Mouse (Mus musculus) midbrain, embryonic 15.5 days (tissue): ENCODE measurements around the gene Slc22a14. TPM values are rescaled to one million over a fixed set of nuclear protein-coding genes. Genes with fewer than 3 reads are reported as not detected.

Experiments used
- ATAC-seq: fragments of 200-750 bp; cut with Nextera tagmentation; replicated peaks from 2 replicates; pipeline ENCODE4 v1.8.0; 2017; ENCODE audit warnings: moderate TSS enrichment
- H3K27ac ChIP-seq: fragments of 300-500 bp; sonication (generic); 2 replicates; pipeline ENCODE4 v1.5.1; 2015; ENCODE audit warnings: mild to moderate bottlenecking, inconsistent platforms
- H3K27me3 ChIP-seq: fragments of 300-500 bp; sonication (generic); replicated peaks from 2 replicates; pipeline ENCODE4 v1.6.1; 2015; ENCODE audit warnings: inconsistent platforms
- H3K36me3 ChIP-seq: fragments of 300-500 bp; sonication (generic); replicated peaks from 2 replicates; pipeline ENCODE4 v1.6.1; 2015; ENCODE audit warnings: inconsistent platforms
- H3K4me1 ChIP-seq: fragments of 300-500 bp; sonication (generic); 2 replicates; pipeline ENCODE4 v1.6.1; 2015; ENCODE audit warnings: inconsistent platforms
- H3K4me2 ChIP-seq: fragments of 300-500 bp; sonication (generic); 2 replicates; pipeline ENCODE4 v1.6.1; 2015; ENCODE audit warnings: inconsistent platforms, mild to moderate bottlenecking, moderate library complexity
- H3K4me3 ChIP-seq: fragments of 300-500 bp; sonication (generic); 2 replicates; pipeline ENCODE4 v1.5.1; 2015; ENCODE audit warnings: mild to moderate bottlenecking, inconsistent platforms
- H3K9ac ChIP-seq: fragments of 300-500 bp; sonication (generic); 2 replicates; pipeline ENCODE4 v1.6.1; 2015; ENCODE audit warnings: mild to moderate bottlenecking, inconsistent platforms
- H3K9me3 ChIP-seq: fragments of 300-500 bp; sonication (generic); 2 replicates; pipeline ENCODE4 v1.6.1; 2016; ENCODE audit warnings: inconsistent platforms
- WGBS: fragments of 180-500 bp; shearing (Covaris S2); methylation state at CpG from one replicate; pipeline ENCODE4 v1.1.7; 2015; ENCODE audit warnings: mixed read lengths; 5-methylcytosine and 5-hydroxymethylcytosine counted together
- polyA plus RNA-seq: library from polyadenylated mRNA; unstranded; fragments of >200 nt; fragmentation: Nextera tagmentation; extraction: Ambion mirVana; gene quantifications from 2 replicates; pipeline ENCODE4 v1.2.1, GENCODE M21; 2015

The Slc22a14 gene
- polyA plus RNA-seq, 1 experiment from 2014 or later: not detected

DNA sequence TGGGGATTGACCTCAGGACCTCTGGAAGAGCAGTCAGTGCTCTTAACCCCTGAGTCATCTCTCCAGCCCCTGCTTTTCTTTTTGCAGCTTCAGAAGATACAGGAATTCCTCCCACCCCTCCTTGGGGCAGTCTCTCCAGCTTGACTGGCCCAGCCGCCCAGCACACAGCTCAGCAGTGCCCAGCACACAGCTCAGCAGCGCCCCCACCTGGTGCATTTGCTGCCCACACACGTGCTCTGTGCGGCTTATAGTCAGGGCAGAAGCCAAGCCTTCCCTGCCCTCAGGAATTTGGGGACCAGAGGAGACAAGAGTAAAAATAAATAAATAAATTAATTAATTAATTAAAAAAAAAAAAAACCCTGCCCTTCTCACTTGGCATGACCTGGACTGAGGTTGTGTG is 13.3 kb downstream of the Slc22a14 start:
- no peak overlapping the region for H3K27ac ChIP-seq
- 17% methylated on average over 4 of the region's 4 CpGs for WGBS
- no peaks in the 10 kb centered on the region for H3K27me3 ChIP-seq

DNA sequence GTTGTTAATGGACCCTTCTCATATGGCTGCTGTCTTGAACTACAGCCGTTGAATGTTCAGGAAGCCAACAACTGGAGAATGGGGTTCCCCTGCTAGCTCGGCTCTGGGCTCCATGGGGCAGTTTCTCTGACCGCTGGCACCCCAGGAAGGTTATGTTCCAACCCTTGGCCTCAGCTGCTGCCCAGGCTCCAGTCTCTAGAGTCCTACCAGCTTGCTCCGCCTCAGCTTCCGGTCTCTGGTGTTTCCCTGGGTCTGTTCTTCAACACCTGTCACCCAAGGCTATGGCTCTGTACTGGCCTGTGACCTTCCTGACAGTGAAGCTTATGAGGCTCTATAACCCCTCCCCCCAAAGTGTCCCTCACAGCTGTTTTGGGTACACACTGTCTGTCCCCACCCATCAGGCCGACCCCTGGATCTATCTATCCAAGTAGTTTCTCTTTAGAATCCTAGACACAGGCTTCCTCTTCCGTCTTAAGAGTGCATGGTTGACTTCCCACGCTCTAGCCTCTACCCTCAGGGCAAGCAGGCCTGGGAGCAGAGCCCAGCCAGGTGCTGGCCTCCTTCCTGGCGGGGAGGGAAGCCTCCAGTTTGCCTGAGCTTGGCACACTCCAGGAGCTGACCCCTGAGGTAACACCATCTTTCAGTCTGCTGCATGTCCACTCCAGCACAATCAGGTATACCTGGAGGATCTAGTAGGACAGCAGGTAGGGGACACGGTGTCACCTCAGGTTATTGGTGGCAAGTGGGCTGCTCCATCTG is 14.2 kb downstream of the Slc22a14 start:
- no peaks in the 10 kb centered on the region for H3K4me1 ChIP-seq
- ATAC-seq: no peak
- H3K9ac ChIP-seq: no peak overlapping the region
- no peaks in the 10 kb centered on the region for H3K27me3 ChIP-seq
- H3K36me3 ChIP-seq: peaks cover 19% of the 10 kb centered on the region
- H3K27ac ChIP-seq: no peak overlapping the region
- no peak overlapping the region for H3K4me3 ChIP-seq
- WGBS: 92% methylated on average over 10 of the region's 10 CpGs
- H3K9me3 ChIP-seq: no peaks in the 10 kb centered on the region
- no peak overlapping the region for H3K4me2 ChIP-seq

More for the DNA sequence above, 13.3 kb downstream of the Slc22a14 start:
- ATAC-seq: 0 out of 2 replicates have a peak, but pooled peaks have one; percentile 61
- peaks cover 14% of the 10 kb centered on the region for H3K36me3 ChIP-seq
- H3K4me3 ChIP-seq: no peak overlapping the region
- no peak overlapping the region for H3K9ac ChIP-seq
- H3K4me1 ChIP-seq: no peaks in the 10 kb centered on the region
- H3K9me3 ChIP-seq: no peaks in the 10 kb centered on the region
- H3K4me2 ChIP-seq: no peak overlapping the region

DNA sequence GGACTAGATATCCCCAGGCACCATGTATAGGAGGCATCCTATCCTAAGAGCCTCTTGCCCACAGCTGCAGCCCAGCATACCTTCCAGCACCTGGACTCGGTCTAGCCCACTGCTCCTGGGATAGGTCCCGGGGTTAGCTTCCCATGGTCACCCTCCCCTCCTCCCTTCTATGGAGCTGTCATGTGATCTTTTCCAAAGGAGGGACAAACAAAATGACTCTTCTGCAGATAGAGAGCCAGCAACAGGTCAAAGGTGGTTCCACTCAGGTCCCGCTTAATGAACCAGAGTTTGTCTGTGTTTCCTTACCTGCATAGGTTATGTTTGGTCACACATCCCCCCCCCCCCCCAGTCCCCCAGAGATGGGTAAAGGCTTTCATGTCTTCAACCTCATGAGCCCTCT is 14.8 kb downstream of the Slc22a14 start:
- no peak for ATAC-seq
- no peak overlapping the region for H3K9ac ChIP-seq
- peaks cover 23% of the 10 kb centered on the region for H3K36me3 ChIP-seq
- no peaks in the 10 kb centered on the region for H3K9me3 ChIP-seq
- no peak overlapping the region for H3K4me3 ChIP-seq
- no peaks in the 10 kb centered on the region for H3K4me1 ChIP-seq
- no peaks in the 10 kb centered on the region for H3K27me3 ChIP-seq
- 90% methylated on average over 3 of the region's 3 CpGs for WGBS
- H3K27ac ChIP-seq: no peak overlapping the region
- no peak overlapping the region for H3K4me2 ChIP-seq

DNA sequence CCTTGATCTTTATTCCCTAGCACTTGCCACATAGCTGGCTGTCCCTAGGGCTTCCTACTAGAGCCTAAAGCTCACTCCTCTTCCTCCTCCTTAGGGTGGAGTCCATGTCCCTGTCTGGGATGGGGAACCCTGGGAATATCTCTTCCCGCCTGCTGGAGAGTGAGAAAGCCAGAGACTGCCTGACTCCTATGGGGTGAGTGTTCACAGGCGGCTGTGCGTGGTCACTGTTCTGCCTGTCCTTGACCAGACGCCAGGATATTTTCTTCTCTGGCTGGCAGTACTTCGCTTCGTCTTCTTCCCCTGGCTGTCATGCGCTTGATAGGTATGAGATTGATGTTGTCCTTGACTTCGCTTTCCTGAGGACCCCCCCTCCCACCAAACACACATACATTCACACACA is 19.0 kb downstream of the Slc22a14 start:
- Histone ChIP-seq H3K9ac (no peak overlapping the region), H3K27me3 (no peaks in the 10 kb centered on the region), H3K4me1 (peaks cover 15% of the 10 kb centered on the region), H3K36me3 (peaks cover 36% of the 10 kb centered on the region), H3K4me2 (no peak overlapping the region), H3K4me3 (no peak overlapping the region), H3K27ac (no peak overlapping the region), H3K9me3 (no peaks in the 10 kb centered on the region)
- WGBS: 95% methylated on average over 8 of the region's 8 CpGs
- ATAC-seq: no peak

DNA sequence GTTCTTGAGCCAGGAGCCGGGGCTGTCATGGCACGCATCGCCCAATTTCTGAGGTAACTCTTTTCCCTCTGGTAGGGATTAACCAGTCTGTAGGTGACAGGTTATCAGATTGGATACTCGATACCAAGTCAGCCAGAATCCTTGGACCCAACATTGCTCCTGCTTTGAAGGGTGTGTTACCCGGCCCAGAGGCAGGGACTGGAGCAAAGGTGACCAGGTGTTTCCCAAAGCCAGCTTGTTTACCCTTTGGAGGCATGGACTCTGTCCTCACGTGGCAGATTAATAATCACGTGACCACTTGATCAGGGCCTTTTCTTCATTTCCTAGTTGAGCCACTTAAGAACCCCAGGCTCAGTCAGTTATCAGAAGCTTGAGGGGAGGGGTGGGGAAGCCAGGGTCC is 22.6 kb downstream of the Slc22a14 start:
- peak overlapping the region; percentile 94 for H3K4me3 ChIP-seq

DNA sequence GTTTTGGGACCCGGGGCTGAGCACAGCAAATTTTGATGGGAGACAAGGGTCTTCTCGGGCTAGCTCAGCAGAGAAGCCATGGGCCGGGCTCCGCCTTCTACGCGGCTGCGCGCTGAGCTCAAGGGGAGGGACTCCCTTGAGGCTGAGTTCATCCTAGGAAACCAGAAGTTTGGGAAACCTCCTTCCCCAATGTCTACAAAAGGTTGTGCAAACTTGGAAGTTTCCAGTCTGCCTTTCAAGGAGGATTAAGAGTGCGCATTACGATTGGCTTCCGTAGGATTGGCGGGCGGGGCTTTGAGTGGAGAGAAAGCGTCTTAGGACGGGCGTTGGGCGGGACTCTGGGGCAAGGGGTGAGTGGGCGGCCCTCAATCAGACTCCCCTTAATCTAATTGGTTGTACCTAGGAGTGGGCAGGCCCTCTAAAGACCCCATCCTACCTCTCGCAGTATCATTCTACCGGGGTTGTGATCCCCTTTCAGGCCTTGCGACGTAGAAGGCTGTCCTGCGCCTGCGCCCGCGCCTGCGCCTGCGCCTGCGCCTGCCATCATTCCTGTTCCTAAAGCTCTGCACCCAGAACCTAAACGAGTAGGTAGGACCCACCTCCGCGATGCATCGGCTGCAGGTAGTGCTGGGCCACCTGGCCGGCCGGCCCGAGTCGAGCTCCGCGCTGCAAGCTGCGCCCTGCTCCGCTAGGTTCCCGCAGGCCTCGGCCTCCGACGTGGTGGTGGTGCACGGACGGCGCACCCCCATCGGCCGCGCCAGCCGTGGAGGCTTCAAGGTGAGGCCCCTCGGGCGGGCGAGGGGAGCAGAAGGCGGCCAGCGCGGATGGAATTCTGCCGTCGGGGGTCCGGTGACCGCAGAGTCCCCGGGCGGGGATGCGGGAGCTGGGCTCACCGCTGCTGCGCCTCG is 24.2 kb downstream of the Slc22a14 start, which contains the start of gene Myd88:
TSS of gene Myd88 (minus strand) at position 503 of the 908 bp plus-strand sequence.
- ATAC-seq: peak; percentile 98

More for the DNA sequence above, 22.6 kb downstream of the Slc22a14 start:
- no peak for ATAC-seq
- peaks cover 32% of the 10 kb centered on the region for H3K4me1 ChIP-seq
- H3K9ac ChIP-seq: no peak overlapping the region
- WGBS: 93% methylated on average over 7 of the region's 7 CpGs
- peaks cover 9% of the 10 kb centered on the region for H3K27me3 ChIP-seq
- peak overlapping the region; percentile 86 for H3K4me2 ChIP-seq
- no peak overlapping the region for H3K27ac ChIP-seq
- no peaks in the 10 kb centered on the region for H3K9me3 ChIP-seq
- H3K36me3 ChIP-seq: peaks cover 22% of the 10 kb centered on the region

DNA sequence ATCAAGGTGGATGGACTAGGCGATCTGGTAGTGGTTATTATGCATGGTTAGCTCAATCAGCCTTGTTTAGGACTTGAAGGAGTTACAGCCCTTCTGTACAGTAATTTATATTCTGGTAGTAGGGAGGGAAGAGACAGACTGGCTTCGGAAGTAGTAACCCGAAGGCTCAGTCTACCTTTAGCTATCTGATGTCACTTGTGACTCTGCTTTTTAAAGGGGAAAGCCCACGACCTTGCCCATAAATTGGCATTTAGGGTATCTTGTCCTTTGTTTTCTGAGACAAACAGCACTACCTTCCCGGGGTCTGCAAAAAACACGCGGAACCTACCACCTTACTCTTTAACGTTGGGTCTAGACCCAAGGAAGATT is 25.2 kb downstream of the Slc22a14 start:
- Histone ChIP-seq H3K27me3 (peaks cover 9% of the 10 kb centered on the region), H3K4me3 (peak overlapping the region; percentile 94), H3K9me3 (no peaks in the 10 kb centered on the region), H3K4me1 (peaks cover 32% of the 10 kb centered on the region), H3K4me2 (peak overlapping the region; percentile 86), H3K9ac (peak overlapping the region; percentile 92), H3K27ac (peak overlapping the region; percentile 89), H3K36me3 (peaks cover 13% of the 10 kb centered on the region; the same call in 1 of the 2 replicates)
- WGBS: 4% methylated on average over 8 of the region's 8 CpGs
- ATAC-seq: no peak

More for the DNA sequence above, 24.2 kb downstream of the Slc22a14 start, which contains the start of gene Myd88:
- Histone ChIP-seq H3K4me2 (peak within 1 kb of the TSS; percentile 86), H3K9me3 (no peaks in the 10 kb centered on the region), H3K27ac (peak within 1 kb of the TSS; percentile 89), H3K4me3 (peak within 1 kb of the TSS; percentile 94), H3K27me3 (peaks cover 9% of the 10 kb centered on the region), H3K4me1 (peaks cover 32% of the 10 kb centered on the region), H3K9ac (peak within 1 kb of the TSS; percentile 92), H3K36me3 (peaks cover 17% of the 10 kb centered on the region; the same call in 1 of the 2 replicates)
- WGBS: under 1% methylated on average over 68 of the region's 68 CpGs

DNA sequence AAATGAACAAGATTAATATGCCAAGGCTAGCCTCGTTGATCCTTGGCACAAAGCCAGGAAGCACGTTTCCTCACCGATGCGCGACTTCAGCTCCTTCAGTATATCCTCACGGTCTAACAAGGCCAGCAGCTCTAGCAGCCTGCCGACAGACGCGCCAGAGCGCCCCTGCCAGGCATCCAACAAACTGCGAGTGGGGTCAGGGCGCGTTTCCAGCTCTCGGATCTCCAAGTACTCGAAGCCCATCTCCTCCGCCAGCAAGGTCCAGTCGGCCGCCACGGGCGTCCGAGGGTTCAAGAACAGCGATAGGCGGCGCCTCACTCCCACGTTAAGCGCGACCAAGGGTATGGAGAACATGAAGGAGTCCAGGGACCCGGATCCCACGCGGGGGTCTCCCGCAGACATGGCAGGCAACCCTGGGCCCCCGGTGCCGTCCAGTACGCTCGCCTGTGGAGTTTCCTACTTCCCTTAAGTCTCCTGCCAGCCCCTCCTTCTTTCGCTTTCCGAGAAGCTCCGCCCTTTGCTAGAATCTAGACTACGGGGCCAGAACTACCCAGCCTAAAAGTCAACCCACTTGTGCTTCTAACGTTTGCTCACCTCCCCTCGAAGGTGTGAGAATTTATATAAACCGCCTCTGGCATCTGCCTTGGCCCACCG is 25.7 kb downstream of the Slc22a14 start, which contains the start of gene Acaa1a:
TSS of gene Acaa1a (plus strand) at position 119 of the 654 bp plus-strand sequence.
- H3K9ac ChIP-seq: peak within 1 kb of the TSS; percentile 92
- H3K4me3 ChIP-seq: peak within 1 kb of the TSS; percentile 94
- H3K9me3 ChIP-seq: no peaks in the 10 kb centered on the region
- peak within 1 kb of the TSS; percentile 86 for H3K4me2 ChIP-seq
- peaks cover 9% of the 10 kb centered on the region for H3K27me3 ChIP-seq
- H3K27ac ChIP-seq: peak within 1 kb of the TSS; percentile 89
- peaks cover 13% of the 10 kb centered on the region; the same call in 1 of the 2 replicates for H3K36me3 ChIP-seq
- no peak for ATAC-seq
- H3K4me1 ChIP-seq: peaks cover 32% of the 10 kb centered on the region
- under 1% methylated on average over 43 of the region's 43 CpGs for WGBS

DNA sequence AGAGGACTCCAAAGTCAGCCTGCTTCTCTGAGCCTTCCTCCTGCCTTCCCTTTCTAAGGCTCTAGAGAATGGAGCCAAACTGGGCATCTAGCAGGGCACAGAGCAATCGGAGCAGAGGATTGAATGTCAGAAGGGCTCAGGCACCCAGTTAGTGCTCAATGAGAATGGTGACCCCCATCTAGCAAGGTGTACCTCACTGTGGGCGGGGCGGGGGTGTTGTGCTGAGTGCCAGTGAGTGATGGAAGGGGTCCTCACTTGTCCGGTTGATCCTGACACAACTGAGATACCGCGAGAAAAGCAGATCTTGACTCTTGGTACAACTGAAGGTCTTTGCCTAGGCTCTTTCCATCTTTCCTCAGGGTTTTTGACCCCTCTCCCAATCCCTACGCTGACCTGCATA is 26.2 kb downstream of the Slc22a14 start:
- H3K36me3 ChIP-seq: peaks cover 7% of the 10 kb centered on the region; the same call in 1 of the 2 replicates
- peaks cover 32% of the 10 kb centered on the region for H3K4me1 ChIP-seq
- peak overlapping the region; percentile 94 for H3K4me3 ChIP-seq
- no peak overlapping the region for H3K9ac ChIP-seq
- H3K4me2 ChIP-seq: peak overlapping the region; percentile 86
- peaks cover 9% of the 10 kb centered on the region for H3K27me3 ChIP-seq
- no peak for ATAC-seq
- 52% methylated on average over 7 of the region's 7 CpGs for WGBS
- H3K9me3 ChIP-seq: no peaks in the 10 kb centered on the region
- H3K27ac ChIP-seq: no peak overlapping the region

DNA sequence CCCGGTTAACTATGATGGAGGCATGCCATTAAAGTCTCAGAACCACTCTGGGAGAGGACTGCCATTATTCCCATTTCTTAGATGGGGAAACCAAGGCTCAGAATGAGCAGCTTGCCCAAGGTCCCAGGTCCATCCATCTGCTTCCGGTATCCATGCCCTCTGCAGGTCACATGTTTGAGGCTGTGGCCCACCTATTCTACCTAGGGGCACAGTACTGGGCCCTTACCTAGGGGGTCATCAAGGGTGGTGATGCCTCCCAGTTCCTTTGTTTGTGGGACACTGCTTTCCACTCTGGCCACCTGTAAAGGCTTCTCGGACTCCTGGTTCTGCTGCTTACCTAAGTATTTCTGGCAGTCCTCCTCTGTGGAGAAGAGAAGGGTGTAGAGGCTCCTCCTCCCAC is 27.0 kb downstream of the Slc22a14 start:
- Histone ChIP-seq H3K4me3 (no peak overlapping the region), H3K4me2 (no peak overlapping the region), H3K9me3 (no peaks in the 10 kb centered on the region), H3K36me3 (no peaks in the 10 kb centered on the region), H3K4me1 (peaks cover 32% of the 10 kb centered on the region), H3K27ac (no peak overlapping the region), H3K9ac (no peak overlapping the region), H3K27me3 (peaks cover 9% of the 10 kb centered on the region)
- 92% methylated on average over 3 of the region's 3 CpGs for WGBS
- no peak for ATAC-seq

DNA sequence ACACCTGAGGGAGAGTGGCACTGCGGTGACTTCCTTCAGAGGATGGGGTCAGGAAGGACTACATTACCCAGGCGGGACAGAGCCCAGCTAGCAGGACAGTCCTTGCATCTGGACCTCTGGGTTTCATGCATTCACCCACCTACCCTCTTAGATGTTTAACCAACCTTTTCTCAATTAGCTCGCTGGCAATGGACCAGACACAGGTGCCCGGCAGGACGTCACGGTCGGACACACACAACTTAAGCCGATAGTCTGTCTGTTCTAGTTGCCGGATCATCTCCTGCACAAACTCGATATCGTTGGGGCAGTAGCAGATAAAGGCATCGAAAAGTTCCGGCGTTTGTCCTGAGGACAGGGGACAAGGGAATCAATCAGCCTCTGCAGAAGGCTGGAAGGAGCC is 27.5 kb downstream of the Slc22a14 start:
- Histone ChIP-seq H3K27me3 (peaks cover 9% of the 10 kb centered on the region), H3K27ac (no peak overlapping the region), H3K9me3 (no peaks in the 10 kb centered on the region), H3K9ac (no peak overlapping the region), H3K4me2 (no peak overlapping the region), H3K4me1 (peaks cover 28% of the 10 kb centered on the region), H3K4me3 (no peak overlapping the region), H3K36me3 (no peaks in the 10 kb centered on the region)
- ATAC-seq: no peak
- WGBS: 86% methylated on average over 14 of the region's 14 CpGs

DNA sequence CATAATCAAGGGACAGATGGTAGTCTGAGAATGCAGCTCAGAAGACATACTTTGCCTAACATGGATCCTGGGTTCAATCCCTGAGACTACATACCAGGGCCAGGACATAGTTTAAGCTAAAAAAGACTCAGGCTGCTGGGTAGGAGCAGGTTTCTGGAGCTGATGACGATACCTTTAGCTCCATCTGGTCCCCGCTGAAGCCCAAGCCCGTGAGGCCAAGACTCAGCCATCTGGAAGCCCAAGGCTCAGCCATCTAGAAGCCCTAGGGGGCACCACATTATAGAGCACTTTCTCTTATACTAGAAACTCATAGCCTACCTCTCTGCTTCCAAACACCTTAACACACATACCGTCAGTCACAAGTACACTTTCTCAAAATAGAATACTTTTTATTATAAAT is 29.8 kb downstream of the Slc22a14 start:
- Histone ChIP-seq H3K36me3 (no peaks in the 10 kb centered on the region), H3K4me3 (no peak overlapping the region), H3K9me3 (no peaks in the 10 kb centered on the region), H3K27me3 (peaks cover 9% of the 10 kb centered on the region), H3K9ac (no peak overlapping the region), H3K4me2 (no peak overlapping the region), H3K27ac (no peak overlapping the region), H3K4me1 (peaks cover 14% of the 10 kb centered on the region)
- ATAC-seq: no peak
- WGBS: 77% methylated on average over 4 of the region's 4 CpGs
